Mouse (Mus musculus) olfactory bulb, adult 2 months (tissue): ENCODE measurements around the gene Kcnq4.

Experiments
- CTCF ChIP-seq: fragments of 200-500 bp; IDR thresholded peaks from 2 replicates; pipeline ENCODE4 v1.5.1; 2012; ENCODE audit warnings: low read depth, mild to moderate bottlenecking, low read length, moderate library complexity; ENCODE audit not compliant: insufficient read depth
- POLR2A ChIP-seq: fragments of 200-500 bp; IDR thresholded peaks from 2 replicates; pipeline ENCODE4 v1.6.1; 2012; ENCODE audit warnings: mild to moderate bottlenecking, low read depth, low read length, moderate library complexity; ENCODE audit not compliant: insufficient read depth

DNA sequence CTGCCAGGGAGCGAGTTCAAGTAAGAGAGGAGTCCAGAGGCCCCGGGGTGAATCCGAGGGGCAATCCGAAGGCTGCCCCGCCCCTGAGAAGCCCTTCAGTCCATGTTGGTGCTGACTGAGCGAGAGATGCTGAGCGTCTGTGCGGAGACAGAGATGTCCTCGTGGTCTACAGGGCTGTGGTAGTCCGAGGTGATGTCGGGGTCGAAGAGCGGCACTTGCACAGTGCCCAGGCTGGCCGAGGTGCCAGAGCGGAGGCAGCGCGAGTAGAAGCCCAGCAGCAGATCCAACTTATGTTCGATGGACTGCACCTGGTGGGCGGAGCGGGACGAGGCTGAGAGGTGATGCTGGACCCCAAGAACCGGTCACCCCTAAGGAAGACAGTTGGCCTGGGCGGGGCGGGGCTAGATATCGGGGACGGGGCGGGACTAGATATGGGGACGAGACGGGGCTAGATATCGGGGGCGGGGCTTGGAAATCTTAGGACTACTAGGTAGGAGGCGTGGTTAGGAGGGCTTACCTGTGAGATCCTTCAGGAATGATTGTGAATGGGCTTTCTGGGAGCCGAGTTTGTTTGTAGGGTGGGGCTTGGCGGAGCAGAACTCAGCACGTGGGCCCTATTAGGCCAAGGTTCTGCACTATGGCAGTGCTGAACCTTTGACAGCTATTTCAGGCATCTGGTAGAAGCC lies 50.5 kb downstream of the Kcnq4 start:
- TF ChIP-seq CTCF, result no peak
- no peak for TF ChIP-seq POLR2A
